Mouse (Mus musculus) heart, postnatal 0 days (tissue): ENCODE results near the gene Traf2. TPM values are rescaled to one million over a fixed set of nuclear protein-coding genes. Genes with fewer than 3 reads are reported as not detected.
A peak's percentile ranks its signal among the peaks of the same experiment; 100 is the strongest.

Source experiments
- ATAC-seq: fragments of 200-750 bp; cut with Nextera tagmentation; 2 replicates; pipeline ENCODE4 v1.8.0; 2017; ENCODE audit warnings: low read depth, moderate number of reproducible peaks, moderate library complexity; ENCODE audit not compliant: insufficient read depth
- DNase-seq: peaks from one replicate; pipeline ENCODE4 v3.0.0-alpha.2; 2016; ENCODE audit warnings: low spot score
- H3K27ac ChIP-seq: fragments of 300-500 bp; sonication (generic); 2 replicates; pipeline ENCODE4 v1.5.1; 2014; ENCODE audit warnings: low read depth, mild to moderate bottlenecking
- H3K27me3 ChIP-seq: fragments of 300-500 bp; sonication (generic); 2 replicates; pipeline ENCODE4 v1.6.1; 2014; ENCODE audit warnings: low read length, mixed read lengths; ENCODE audit not compliant: control insufficient read depth, insufficient read depth
- H3K36me3 ChIP-seq: fragments of 300-500 bp; sonication (generic); replicated peaks from 2 replicates; pipeline ENCODE4 v1.6.1; 2014; ENCODE audit warnings: low read length, mixed read lengths; ENCODE audit not compliant: control insufficient read depth, insufficient read depth
- H3K4me1 ChIP-seq: fragments of 300-500 bp; sonication (generic); 2 replicates; pipeline ENCODE4 v1.6.1; 2014; ENCODE audit warnings: antibody characterized with exemption; ENCODE audit not compliant: control insufficient read depth, insufficient read depth
- H3K4me2 ChIP-seq: fragments of 300-500 bp; sonication (generic); 2 replicates; pipeline ENCODE4 v1.6.1; 2014; ENCODE audit warnings: low read depth, mild to moderate bottlenecking, low read length, moderate library complexity
- H3K4me3 ChIP-seq: fragments of 300-500 bp; sonication (generic); 2 replicates; pipeline ENCODE4 v1.5.1; 2014; ENCODE audit warnings: low read depth, low read length
- H3K9ac ChIP-seq: fragments of 300-500 bp; sonication (generic); replicated peaks from 2 replicates; pipeline ENCODE4 v1.6.1; 2014; ENCODE audit warnings: low read depth, low read length, mixed read lengths
- H3K9me3 ChIP-seq: fragments of 300-500 bp; sonication (generic); replicated peaks from 2 replicates; pipeline ENCODE4 v1.6.1; 2016; ENCODE audit warnings: low read length; ENCODE audit not compliant: control insufficient read depth
- CTCF ChIP-seq: IDR thresholded peaks from 2 replicates; pipeline ENCODE4 v1.5.1; 2016; ENCODE audit warnings: antibody characterized with exemption, control low read depth, low read depth
- EP300 ChIP-seq: IDR thresholded peaks from 2 replicates; pipeline ENCODE4 v1.6.1; 2016; ENCODE audit warnings: antibody characterized with exemption, low read depth
- WGBS: fragments of 180-500 bp; shearing (Covaris S2); extraction: QIAGEN DNeasy Blood & Tissue Kit; methylation state at CpG from one replicate; pipeline ENCODE4 v1.1.7; 2014; 5-methylcytosine and 5-hydroxymethylcytosine counted together
- polyA plus RNA-seq: library from polyadenylated mRNA; unstranded; fragments of >200 nt; fragmentation: Nextera tagmentation; extraction: Ambion mirVana; gene quantifications from 2 replicates; pipeline ENCODE4 v1.2.1, GENCODE M21; 2015
- total RNA-seq: library from RNA; depleted of rRNA; stranded (reverse); fragments of >200 nt; gene quantifications from 2 replicates; pipeline ENCODE4 v1.2.3, GENCODE M21; 2014; ENCODE audit warnings: low replicate concordance

Traf2 gene
- total and polyA plus RNA-seq, 2 experiments from 2014 or later, result 6.3 to 15.8 TPM

- ATAC-seq (no peak), DNase-seq (no peak)
- Histone ChIP-seq H3K4me1 (peaks cover 15% of the 10 kb centered on the region), H3K27ac (no peak overlapping the region), H3K9me3 (no peaks in the 10 kb centered on the region), H3K36me3 (peaks cover 7% of the 10 kb centered on the region; the same call in 1 of the 2 replicates), H3K4me3 (no peak overlapping the region), H3K9ac (no peak overlapping the region), H3K27me3 (0 out of 2 replicates have a peak, but pooled peaks cover 2% of the 10 kb centered on the region), H3K4me2 (no peak overlapping the region)
- WGBS, result 44% methylated on average over 6 of the region's 6 CpGs
- no peak for TF ChIP-seq CTCF
- no peak for TF ChIP-seq EP300
These were observed 48.7 kb downstream of the Traf2 start for GRCm38 (mm10) chr2:25497846-25498575.

- H3K9ac ChIP-seq, result no peak overlapping the region
- TF ChIP-seq CTCF (peak; percentile 59), EP300 (no peak)
- no peaks in the 10 kb centered on the region for H3K9me3 ChIP-seq
- ATAC-seq, result no peak
- H3K27me3 ChIP-seq, result 0 out of 2 replicates have a peak, but pooled peaks cover 2% of the 10 kb centered on the region
- no peak overlapping the region for H3K27ac ChIP-seq
- no peak overlapping the region for H3K4me2 ChIP-seq
- no peak for DNase-seq
- no peaks in the 10 kb centered on the region for H3K36me3 ChIP-seq
- peaks cover 9% of the 10 kb centered on the region for H3K4me1 ChIP-seq
- H3K4me3 ChIP-seq, result no peak overlapping the region
- WGBS, result 42% methylated on average over 4 of the region's 4 CpGs
These were observed 50.3 kb downstream of the Traf2 start for GRCm38 (mm10) chr2:25496462-25496861.

- Histone ChIP-seq H3K36me3 (no peaks in the 10 kb centered on the region), H3K27me3 (0 out of 2 replicates have a peak, but pooled peaks cover 2% of the 10 kb centered on the region), H3K27ac (no peak within 1 kb of the TSS), H3K9me3 (no peaks in the 10 kb centered on the region), H3K9ac (no peak within 1 kb of the TSS), H3K4me2 (no peak within 1 kb of the TSS), H3K4me1 (no peaks in the 10 kb centered on the region), H3K4me3 (no peak within 1 kb of the TSS)
- TF ChIP-seq EP300 (no peak), CTCF (no peak)
- no peak for DNase-seq
- 69% methylated on average over 5 of the region's 5 CpGs for WGBS
- no peak for ATAC-seq
These were observed 53.2 kb downstream of the Traf2 start, which contains the start of gene Lcn12 for GRCm38 (mm10) chr2:25493476-25493961. Gene Lcn12 (minus strand): TSS chr2:25493911.

GRCm38 (mm10) chr2:25492988-25493387 is 53.8 kb downstream of the Traf2 start:
- H3K9ac ChIP-seq, result no peak overlapping the region
- no peaks in the 10 kb centered on the region for H3K4me1 ChIP-seq
- DNase-seq (no peak), ATAC-seq (no peak)
- no peak overlapping the region for H3K4me3 ChIP-seq
- H3K9me3 ChIP-seq, result no peaks in the 10 kb centered on the region
- H3K4me2 ChIP-seq, result no peak overlapping the region
- H3K27ac ChIP-seq, result no peak overlapping the region
- TF ChIP-seq CTCF (no peak), EP300 (no peak)
- no peaks in the 10 kb centered on the region for H3K36me3 ChIP-seq
- 0 out of 2 replicates have a peak, but pooled peaks cover 2% of the 10 kb centered on the region for H3K27me3 ChIP-seq
- 67% methylated on average over 5 of the region's 5 CpGs for WGBS

- peaks cover 7% of the 10 kb centered on the region; the same call in 1 of the 2 replicates for H3K27me3 ChIP-seq
- DNase-seq (no peak), ATAC-seq (no peak)
- H3K4me2 ChIP-seq, result no peak overlapping the region
- no peak overlapping the region for H3K9ac ChIP-seq
- H3K27ac ChIP-seq, result no peak overlapping the region
- 57% methylated on average over 7 of the region's 7 CpGs for whole genome bisulfite sequencing
- H3K4me1 ChIP-seq, result no peaks in the 10 kb centered on the region
- no peaks in the 10 kb centered on the region for H3K36me3 ChIP-seq
- TF ChIP-seq CTCF (no peak), EP300 (no peak)
- no peaks in the 10 kb centered on the region for H3K9me3 ChIP-seq
- H3K4me3 ChIP-seq, result no peak overlapping the region
These were observed 58.1 kb downstream of the Traf2 start for GRCm38 (mm10) chr2:25488671-25489068.
